Mouse (Mus musculus): Measurements from ENCODE around the gene Phlda1. TPM values are rescaled to one million over a fixed set of nuclear protein-coding genes. Genes with fewer than 3 reads are reported as not detected.
"Not testable (repeated sequence)": the region's sequence is repeated elsewhere in the genome, so short reads cannot be mapped to it uniquely, and the experiment has no call there.

The Phlda1 gene
- polyA plus RNA-seq, 1 experiment from 2014 or later, result 32.4 TPM

- peaks cover 52% of the 10 kb centered on the region for H3K4me1 ChIP-seq (replicated peaks)
- no peak overlapping the region for H3K4me3 ChIP-seq (replicated peaks)
- no peak for ATAC-seq
Measured at GRCm38 (mm10) chr10:111476989-111477510, 29.0 kb upstream of the Phlda1 start.

GRCm38 (mm10) chr10:111479599-111479998 lies 26.5 kb upstream of the Phlda1 start:
- Histone ChIP-seq H3K4me3 (replicated peaks) (no peak overlapping the region), H3K9ac (replicated peaks) (no peak overlapping the region), H3K36me3 (peaks cover 21% of the 10 kb centered on the region), H3K27me3 (no peaks in the 10 kb centered on the region), H3K4me2 (replicated peaks) (no peak overlapping the region), H3K9me3 (no peaks in the 10 kb centered on the region), H3K27ac (no peak overlapping the region), H3K4me1 (replicated peaks) (peaks cover 41% of the 10 kb centered on the region)
- no peak for ATAC-seq
- 77% methylated on average over 5 of the region's 5 CpGs for WGBS

More at GRCm38 (mm10) chr10:111476989-111477510, 29.0 kb upstream of the Phlda1 start:
- Histone ChIP-seq H3K27me3 (no peaks in the 10 kb centered on the region), H3K36me3 (peaks cover 7% of the 10 kb centered on the region), H3K27ac (no peak overlapping the region), H3K9me3 (no peaks in the 10 kb centered on the region), H3K4me2 (replicated peaks) (peak overlapping the region; percentile 40; the same call in 1 of the 2 replicates), H3K9ac (replicated peaks) (no peak overlapping the region)
- 89% methylated on average over 6 of the region's 6 CpGs for WGBS

GRCm38 (mm10) chr10:111482654-111483053 lies 23.4 kb upstream of the Phlda1 start:
- no peaks in the 10 kb centered on the region for H3K9me3 ChIP-seq
- H3K27me3 ChIP-seq, result no peaks in the 10 kb centered on the region
- no peak overlapping the region for H3K4me2 ChIP-seq (replicated peaks)
- H3K4me3 ChIP-seq (replicated peaks), result no peak overlapping the region
- peaks cover 13% of the 10 kb centered on the region for H3K4me1 ChIP-seq (replicated peaks)
- peaks cover 40% of the 10 kb centered on the region for H3K36me3 ChIP-seq
- ATAC-seq, result no peak
- 95% methylated on average over 2 of the region's 2 CpGs for WGBS
- H3K9ac ChIP-seq (replicated peaks), result no peak overlapping the region
- no peak overlapping the region for H3K27ac ChIP-seq

GRCm38 (mm10) chr10:111484079-111484478 lies 22.0 kb upstream of the Phlda1 start:
- Histone ChIP-seq H3K27ac (no peak overlapping the region), H3K4me3 (replicated peaks) (no peak overlapping the region), H3K9me3 (no peaks in the 10 kb centered on the region), H3K4me1 (replicated peaks) (peaks cover 10% of the 10 kb centered on the region), H3K9ac (replicated peaks) (no peak overlapping the region), H3K27me3 (no peaks in the 10 kb centered on the region), H3K4me2 (replicated peaks) (no peak overlapping the region), H3K36me3 (peaks cover 51% of the 10 kb centered on the region)
- ATAC-seq, result no peak
- WGBS, result 85% methylated on average over 5 of the region's 5 CpGs

GRCm38 (mm10) chr10:111488793-111489192 lies 17.3 kb upstream of the Phlda1 start:
- no peak overlapping the region for H3K27ac ChIP-seq
- peaks cover 69% of the 10 kb centered on the region for H3K36me3 ChIP-seq
- no peak for ATAC-seq
- no peaks in the 10 kb centered on the region for H3K9me3 ChIP-seq
- 81% methylated on average over 2 of the region's 2 CpGs for WGBS
- no peak overlapping the region for H3K4me3 ChIP-seq (replicated peaks)
- no peaks in the 10 kb centered on the region for H3K4me1 ChIP-seq (replicated peaks)
- H3K9ac ChIP-seq (replicated peaks), result no peak overlapping the region
- H3K4me2 ChIP-seq (replicated peaks), result no peak overlapping the region
- H3K27me3 ChIP-seq, result no peaks in the 10 kb centered on the region

GRCm38 (mm10) chr10:111490079-111490478 lies 16.0 kb upstream of the Phlda1 start:
- ATAC-seq; H3K9ac ChIP-seq (replicated peaks); H3K27ac ChIP-seq; H3K4me2 ChIP-seq (replicated peaks); H3K9me3 ChIP-seq; H3K4me1 ChIP-seq (replicated peaks); H3K4me3 ChIP-seq (replicated peaks); H3K27me3 ChIP-seq: not testable (repeated sequence)
- 93% methylated on average over 4 of the region's 4 CpGs for WGBS
- H3K36me3 ChIP-seq, result peaks cover 66% of the 10 kb centered on the region

GRCm38 (mm10) chr10:111495888-111496287 lies 10.2 kb upstream of the Phlda1 start:
- WGBS, result 94% methylated on average over 7 of the region's 7 CpGs
- Histone ChIP-seq H3K4me1 (replicated peaks) (no peaks in the 10 kb centered on the region), H3K9me3 (no peaks in the 10 kb centered on the region), H3K4me3 (replicated peaks) (no peak overlapping the region), H3K27me3 (no peaks in the 10 kb centered on the region), H3K36me3 (peaks cover 56% of the 10 kb centered on the region), H3K9ac (replicated peaks) (no peak overlapping the region), H3K27ac (no peak overlapping the region), H3K4me2 (replicated peaks) (no peak overlapping the region)
- ATAC-seq, result no peak

- Histone ChIP-seq H3K9ac (replicated peaks) (no peak overlapping the region), H3K9me3 (no peaks in the 10 kb centered on the region), H3K27ac (no peak overlapping the region), H3K27me3 (0 out of 2 replicates have a peak, but pooled peaks cover 4% of the 10 kb centered on the region), H3K4me2 (replicated peaks) (no peak overlapping the region), H3K4me1 (replicated peaks) (no peaks in the 10 kb centered on the region), H3K4me3 (replicated peaks) (no peak overlapping the region), H3K36me3 (peaks cover 27% of the 10 kb centered on the region)
- ATAC-seq, result no peak
- WGBS, result 72% methylated on average over 6 of the region's 6 CpGs
Measured at GRCm38 (mm10) chr10:111499892-111500291, 6.2 kb upstream of the Phlda1 start.

- 2% methylated on average over 3 of the region's 3 CpGs for WGBS
- Histone ChIP-seq H3K27ac (no peak overlapping the region), H3K9me3 (no peaks in the 10 kb centered on the region), H3K9ac (replicated peaks) (no peak overlapping the region), H3K4me2 (replicated peaks) (no peak overlapping the region), H3K4me3 (replicated peaks) (no peak overlapping the region), H3K4me1 (replicated peaks) (peaks cover 11% of the 10 kb centered on the region), H3K27me3 (peaks cover 11% of the 10 kb centered on the region; the same call in 1 of the 2 replicates), H3K36me3 (peaks cover 6% of the 10 kb centered on the region)
- no peak for ATAC-seq
Measured at GRCm38 (mm10) chr10:111503071-111503470, 3.0 kb upstream of the Phlda1 start.

GRCm38 (mm10) chr10:111503716-111504115 lies 2.4 kb upstream of the Phlda1 start:
- Histone ChIP-seq H3K36me3 (no peaks in the 10 kb centered on the region), H3K27me3 (peaks cover 13% of the 10 kb centered on the region; the same call in 1 of the 2 replicates), H3K4me3 (replicated peaks) (no peak overlapping the region), H3K9ac (replicated peaks) (no peak overlapping the region), H3K4me1 (replicated peaks) (peaks cover 16% of the 10 kb centered on the region), H3K27ac (no peak overlapping the region), H3K9me3 (no peaks in the 10 kb centered on the region), H3K4me2 (replicated peaks) (no peak overlapping the region)
- ATAC-seq, result no peak
- 47% methylated on average over 10 of the region's 10 CpGs for WGBS

GRCm38 (mm10) chr10:111504606-111505005 lies 1.5 kb upstream of the Phlda1 start:
- no peak overlapping the region for H3K9ac ChIP-seq (replicated peaks)
- no peak for ATAC-seq
- no peak overlapping the region for H3K4me3 ChIP-seq (replicated peaks)
- H3K4me1 ChIP-seq (replicated peaks), result peaks cover 23% of the 10 kb centered on the region
- 80% methylated on average over 1 of the region's 1 CpGs for whole genome bisulfite sequencing
- H3K27me3 ChIP-seq, result peaks cover 20% of the 10 kb centered on the region; the same call in 1 of the 2 replicates
- H3K9me3 ChIP-seq, result no peaks in the 10 kb centered on the region
- no peaks in the 10 kb centered on the region for H3K36me3 ChIP-seq
- H3K4me2 ChIP-seq (replicated peaks), result no peak overlapping the region
- H3K27ac ChIP-seq, result no peak overlapping the region

GRCm38 (mm10) chr10:111505406-111505805 lies 680 bp upstream of the Phlda1 start:
- 62% methylated on average over 7 of the region's 7 CpGs for WGBS
- Histone ChIP-seq H3K4me1 (replicated peaks) (peaks cover 23% of the 10 kb centered on the region), H3K4me2 (replicated peaks) (peak overlapping the region; percentile 71; the same call in 1 of the 2 replicates), H3K9ac (replicated peaks) (no peak overlapping the region), H3K27me3 (peaks cover 22% of the 10 kb centered on the region; the same call in 1 of the 2 replicates), H3K9me3 (no peaks in the 10 kb centered on the region), H3K4me3 (replicated peaks) (peak overlapping the region; percentile 67; the same call in 1 of the 2 replicates), H3K27ac (no peak overlapping the region), H3K36me3 (no peaks in the 10 kb centered on the region)
- ATAC-seq, result no peak
